Mouse (Mus musculus): Measurements from ENCODE around the gene Sh2d6. TPM values are rescaled to one million over a fixed set of nuclear protein-coding genes. Genes with fewer than 3 reads are reported as not detected.

Gene Sh2d6
- polyA plus RNA-seq, 1 experiment from 2014 or later: not detected

GRCm38 (mm10) chr6:72473264-72474041, 48.1 kb downstream of the Sh2d6 start:
- no peak overlapping the region for H3K4me3 ChIP-seq (ENCODE audit: low read depth, low read length)
- WGBS (ENCODE audit: insufficient replicate concordance): 63% methylated on average over 14 of the region's 14 CpGs

GRCm38 (mm10) chr6:72466171-72466570, 55.3 kb downstream of the Sh2d6 start:
- Histone ChIP-seq H3K9ac (ENCODE audit: low read depth, low read length) (no peak overlapping the region), H3K4me2 (no peak overlapping the region), H3K27me3 (ENCODE audit: control insufficient read depth, insufficient read depth, low read length) (no peaks in the 10 kb centered on the region), H3K9me3 (replicated peaks; ENCODE audit: control insufficient read depth, low read length) (no peaks in the 10 kb centered on the region), H3K4me1 (ENCODE audit: control insufficient read depth, insufficient read depth, low read length) (no peaks in the 10 kb centered on the region), H3K27ac (ENCODE audit: low read depth, low read length) (no peak overlapping the region), H3K36me3 (ENCODE audit: control insufficient read depth, insufficient read depth, low read length) (no peaks in the 10 kb centered on the region), H3K4me3 (ENCODE audit: low read depth, low read length) (no peak overlapping the region)
- 84% methylated on average over 4 of the region's 4 CpGs for WGBS (ENCODE audit: insufficient replicate concordance)
- ATAC-seq (replicated peaks; ENCODE audit: insufficient number of reproducible peaks, low FRiP score, low TSS enrichment): no peak

More at GRCm38 (mm10) chr6:72473264-72474041, 48.1 kb downstream of the Sh2d6 start:
- Histone ChIP-seq H3K4me2 (no peak overlapping the region), H3K9ac (ENCODE audit: low read depth, low read length) (no peak overlapping the region), H3K27ac (ENCODE audit: low read depth, low read length) (no peak overlapping the region), H3K36me3 (ENCODE audit: control insufficient read depth, insufficient read depth, low read length) (no peaks in the 10 kb centered on the region), H3K9me3 (replicated peaks; ENCODE audit: control insufficient read depth, low read length) (no peaks in the 10 kb centered on the region), H3K27me3 (ENCODE audit: control insufficient read depth, insufficient read depth, low read length) (no peaks in the 10 kb centered on the region), H3K4me1 (ENCODE audit: control insufficient read depth, insufficient read depth, low read length) (no peaks in the 10 kb centered on the region; the same call in 1 of the 2 replicates)
- no peak for ATAC-seq (replicated peaks; ENCODE audit: insufficient number of reproducible peaks, low FRiP score, low TSS enrichment)

GRCm38 (mm10) chr6:72465361-72466157, 55.9 kb downstream of the Sh2d6 start:
- H3K4me1 ChIP-seq (ENCODE audit: control insufficient read depth, insufficient read depth, low read length): no peaks in the 10 kb centered on the region
- no peaks in the 10 kb centered on the region for H3K9me3 ChIP-seq (replicated peaks; ENCODE audit: control insufficient read depth, low read length)
- no peaks in the 10 kb centered on the region for H3K27me3 ChIP-seq (ENCODE audit: control insufficient read depth, insufficient read depth, low read length)
- H3K9ac ChIP-seq (ENCODE audit: low read depth, low read length): no peak overlapping the region
- H3K4me2 ChIP-seq: no peak overlapping the region
- WGBS (ENCODE audit: insufficient replicate concordance): 70% methylated on average over 8 of the region's 8 CpGs
- no peak overlapping the region for H3K27ac ChIP-seq (ENCODE audit: low read depth, low read length)
- H3K4me3 ChIP-seq (ENCODE audit: low read depth, low read length): no peak overlapping the region
- no peaks in the 10 kb centered on the region for H3K36me3 ChIP-seq (ENCODE audit: control insufficient read depth, insufficient read depth, low read length)
- ATAC-seq (replicated peaks; ENCODE audit: insufficient number of reproducible peaks, low FRiP score, low TSS enrichment): no peak

Other genes with a start within 250 kb of the Sh2d6 start
- 0.23 TPM in 1 of 2 replicates, not detected in the other for gene Sftpb, start 217.1 kb downstream of the Sh2d6 start, polyA plus RNA-seq (2014; fragmentation: Nextera tagmentation; extraction: Ambion mirVana)
- gene Usp39, start 176.5 kb downstream of the Sh2d6 start, polyA plus RNA-seq (2014; fragmentation: Nextera tagmentation; extraction: Ambion mirVana): 51.4 and 54.5 TPM in 2 replicates
- 12.9 and 17.4 TPM in 2 replicates for gene 0610030E20Rik, start 174.4 kb downstream of the Sh2d6 start, polyA plus RNA-seq (2014; fragmentation: Nextera tagmentation; extraction: Ambion mirVana)
- 14.8 and 15.1 TPM in 2 replicates for gene Tmem150a, start 166.3 kb downstream of the Sh2d6 start, polyA plus RNA-seq (2014; fragmentation: Nextera tagmentation; extraction: Ambion mirVana)
- gene Rnf181, start 154.8 kb downstream of the Sh2d6 start, polyA plus RNA-seq (2014; fragmentation: Nextera tagmentation; extraction: Ambion mirVana): 95.4 and 107 TPM in 2 replicates
- gene Vamp5, start 141.2 kb downstream of the Sh2d6 start, polyA plus RNA-seq (2014; fragmentation: Nextera tagmentation; extraction: Ambion mirVana): 55.3 and 59.2 TPM in 2 replicates
- 137 and 142 TPM in 2 replicates for gene Vamp8, start 131.0 kb downstream of the Sh2d6 start, polyA plus RNA-seq (2014; fragmentation: Nextera tagmentation; extraction: Ambion mirVana)
- gene Ggcx, start 107.4 kb downstream of the Sh2d6 start, polyA plus RNA-seq (2014; fragmentation: Nextera tagmentation; extraction: Ambion mirVana): 23.9 and 27.1 TPM in 2 replicates
- 321 and 349 TPM in 2 replicates for gene Mat2a, start 82.1 kb downstream of the Sh2d6 start, polyA plus RNA-seq (2014; fragmentation: Nextera tagmentation; extraction: Ambion mirVana)
- gene Capg, start 22.7 kb upstream of the Sh2d6 start, polyA plus RNA-seq (2014; fragmentation: Nextera tagmentation; extraction: Ambion mirVana): 22.7 and 25.9 TPM in 2 replicates
- gene Elmod3, start 76.7 kb upstream of the Sh2d6 start, polyA plus RNA-seq (2014; fragmentation: Nextera tagmentation; extraction: Ambion mirVana): 10.5 and 12.1 TPM in 2 replicates
- 13.9 and 16.2 TPM in 2 replicates for gene Retsat, start 76.8 kb upstream of the Sh2d6 start, polyA plus RNA-seq (2014; fragmentation: Nextera tagmentation; extraction: Ambion mirVana)
- 25.3 and 31.0 TPM in 2 replicates for gene Tgoln1, start 95.3 kb upstream of the Sh2d6 start, polyA plus RNA-seq (2014; fragmentation: Nextera tagmentation; extraction: Ambion mirVana)